Mouse (Mus musculus) kidney, postnatal 0 days (tissue): Measurements from ENCODE around the gene Sh2d5. TPM values are rescaled to one million over a fixed set of nuclear protein-coding genes. Genes with fewer than 3 reads are reported as not detected.

Source experiments
- ATAC-seq: fragments of 200-750 bp; cut with Nextera tagmentation; replicated peaks from 2 replicates; pipeline ENCODE4 v1.8.0; 2017; ENCODE audit warnings: low read depth, moderate number of reproducible peaks, moderate TSS enrichment, moderate library complexity; ENCODE audit not compliant: low FRiP score
- DNase-seq: peaks from one replicate; pipeline ENCODE4 v3.0.0-alpha.2; 2016; ENCODE audit warnings: low spot score
- H3K27ac ChIP-seq: fragments of 300-500 bp; sonication (generic); 2 replicates; pipeline ENCODE4 v1.5.1; 2014; ENCODE audit warnings: mild to moderate bottlenecking
- H3K27me3 ChIP-seq: fragments of 300-500 bp; sonication (generic); 2 replicates; pipeline ENCODE4 v1.6.1; 2014; ENCODE audit warnings: low read length, mixed read lengths; ENCODE audit not compliant: insufficient read depth
- H3K36me3 ChIP-seq: fragments of 300-500 bp; sonication (generic); 2 replicates; pipeline ENCODE4 v1.6.1; 2014; ENCODE audit warnings: low read length, mixed read lengths; ENCODE audit not compliant: insufficient read depth
- H3K4me1 ChIP-seq: fragments of 300-500 bp; sonication (generic); replicated peaks from 2 replicates; pipeline ENCODE4 v1.6.1; 2014; ENCODE audit warnings: antibody characterized with exemption, low read length, mixed read lengths; ENCODE audit not compliant: insufficient read depth
- H3K4me2 ChIP-seq: fragments of 300-500 bp; sonication (generic); 2 replicates; pipeline ENCODE4 v1.6.1; 2014; ENCODE audit warnings: mild to moderate bottlenecking, low read length, moderate library complexity, mixed read lengths
- H3K4me3 ChIP-seq: fragments of 300-500 bp; sonication (generic); replicated peaks from 2 replicates; pipeline ENCODE4 v1.5.1; 2014; ENCODE audit warnings: low read depth, low read length
- H3K9ac ChIP-seq: fragments of 300-500 bp; sonication (generic); 2 replicates; pipeline ENCODE4 v1.6.1; 2014; ENCODE audit warnings: low read depth, low read length
- H3K9me3 ChIP-seq: fragments of 300-500 bp; sonication (generic); replicated peaks from 2 replicates; pipeline ENCODE4 v1.6.1; 2016; ENCODE audit warnings: low read length, inconsistent platforms, mixed read lengths
- CTCF ChIP-seq: IDR thresholded peaks from 2 replicates; pipeline ENCODE4 v1.5.1; 2016; ENCODE audit warnings: antibody characterized with exemption, low read depth, mild to moderate bottlenecking, moderate library complexity
- WGBS: fragments of 180-500 bp; shearing (Covaris S2); extraction: QIAGEN DNeasy Blood & Tissue Kit; methylation state at CpG from one replicate; pipeline ENCODE4 v1.1.7; 2014; 5-methylcytosine and 5-hydroxymethylcytosine counted together
- polyA plus RNA-seq: library from polyadenylated mRNA; unstranded; fragments of >200 nt; fragmentation: Nextera tagmentation; extraction: Ambion mirVana; gene quantifications from 2 replicates; pipeline ENCODE4 v1.2.1, GENCODE M21; 2015

Gene Sh2d5
- polyA plus RNA-seq, 1 experiment from 2014 or later = 0.42 TPM

DNA sequence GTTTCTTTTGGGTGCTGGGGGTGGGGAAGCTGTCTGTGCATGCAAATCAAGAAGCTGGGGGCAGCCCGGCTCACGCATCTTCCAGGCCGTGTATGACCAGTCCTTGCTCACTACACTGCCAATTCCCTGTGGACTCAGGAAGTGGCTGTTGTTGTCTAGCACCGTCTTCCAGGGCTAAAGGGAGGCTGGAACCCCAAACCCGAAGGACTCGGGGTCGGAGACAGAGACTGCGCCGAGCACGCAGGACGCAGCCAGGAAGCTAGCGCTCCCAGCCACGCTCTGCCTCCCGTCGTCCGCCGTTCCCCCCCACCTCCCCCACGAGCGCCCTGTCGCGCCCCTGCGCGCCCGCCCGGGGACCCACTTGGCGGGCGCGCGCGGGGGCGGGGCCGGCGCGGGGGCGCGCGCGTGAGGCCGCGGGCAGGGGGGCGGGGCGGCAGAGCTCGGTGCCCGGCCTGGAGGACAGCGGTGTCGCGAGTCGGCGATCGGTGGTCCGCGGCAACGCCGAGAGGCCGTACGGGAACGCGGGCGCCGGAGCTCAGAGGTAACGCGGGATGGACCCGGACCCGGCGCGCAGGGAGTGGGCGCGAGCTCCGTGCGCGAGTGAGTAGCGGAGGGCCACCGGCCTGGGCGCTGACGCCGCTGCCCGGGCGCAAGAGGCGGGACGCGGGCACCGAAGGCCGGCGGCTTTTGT lies 33.9 kb upstream of the Sh2d5 start, which contains the start of gene Hp1bp3:
TSS of gene Hp1bp3 (plus strand) at position 97 of the 691 bp plus-strand sequence.
- Histone ChIP-seq H3K27ac (peak within 1 kb of the TSS; percentile 100), H3K27me3 (no peaks in the 10 kb centered on the region), H3K4me2 (peak within 1 kb of the TSS; percentile 79), H3K9ac (peak within 1 kb of the TSS; percentile 98), H3K4me1 (peaks cover 10% of the 10 kb centered on the region), H3K4me3 (peak within 1 kb of the TSS; percentile 96), H3K36me3 (no peaks in the 10 kb centered on the region), H3K9me3 (no peaks in the 10 kb centered on the region)
- DNase-seq = peak; percentile 82
- ATAC-seq = peak; percentile 65
- whole genome bisulfite sequencing = 1% methylated on average over 64 of the region's 84 CpGs
- TF ChIP-seq CTCF = no peak

GRCm38 (mm10) chr4:138216891-138217392 lies 33.3 kb upstream of the Sh2d5 start:
- H3K27me3 ChIP-seq = no peaks in the 10 kb centered on the region
- no peaks in the 10 kb centered on the region for H3K36me3 ChIP-seq
- WGBS = under 1% methylated on average over 49 of the region's 68 CpGs
- peak overlapping the region; percentile 98 for H3K9ac ChIP-seq
- no peak for TF ChIP-seq CTCF
- H3K4me3 ChIP-seq = peak overlapping the region; percentile 96
- ATAC-seq = peak; percentile 97
- H3K4me1 ChIP-seq = peaks cover 10% of the 10 kb centered on the region
- H3K27ac ChIP-seq = peak overlapping the region; percentile 100
- no peaks in the 10 kb centered on the region for H3K9me3 ChIP-seq
- DNase-seq = peak; percentile 98
- H3K4me2 ChIP-seq = peak overlapping the region; percentile 79

DNA sequence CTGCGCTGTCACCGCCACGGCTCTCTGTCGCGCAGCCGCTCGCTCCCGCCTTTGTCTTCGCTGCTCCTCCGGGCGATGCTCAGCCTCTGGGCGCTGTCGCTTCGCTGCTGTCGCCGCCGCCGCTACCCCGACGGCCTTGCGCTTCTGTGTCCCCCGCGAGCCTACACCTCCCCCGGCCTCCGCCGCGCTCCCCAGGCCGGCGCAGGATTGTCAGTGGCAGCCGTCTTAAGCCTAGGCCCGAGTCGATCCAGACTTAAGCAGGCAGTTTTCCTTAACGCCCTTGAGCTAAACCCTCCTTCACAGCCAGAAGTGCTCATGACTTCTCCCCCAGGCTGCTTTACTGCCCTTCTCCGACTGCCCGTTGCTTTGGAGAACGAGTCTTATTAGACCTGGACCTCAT lies 32.8 kb upstream of the Sh2d5 start:
- H3K4me3 ChIP-seq = peak overlapping the region; percentile 96
- H3K9ac ChIP-seq = peak overlapping the region; percentile 98
- WGBS = under 1% methylated on average over 27 of the region's 36 CpGs
- no peak for TF ChIP-seq CTCF
- peak; percentile 3; the same call in 1 of the 2 replicates for ATAC-seq
- peak overlapping the region; percentile 79 for H3K4me2 ChIP-seq
- no peaks in the 10 kb centered on the region for H3K9me3 ChIP-seq
- H3K4me1 ChIP-seq = peaks cover 10% of the 10 kb centered on the region
- peaks cover 5% of the 10 kb centered on the region; the same call in 1 of the 2 replicates for H3K36me3 ChIP-seq
- H3K27me3 ChIP-seq = no peaks in the 10 kb centered on the region
- peak overlapping the region; percentile 93 for H3K27ac ChIP-seq
- peak; percentile 16 for DNase-seq

- Histone ChIP-seq H3K4me2 (peak overlapping the region; percentile 79), H3K27ac (peak overlapping the region; percentile 93), H3K4me3 (peak overlapping the region; percentile 96), H3K9me3 (no peaks in the 10 kb centered on the region), H3K27me3 (no peaks in the 10 kb centered on the region), H3K36me3 (peaks cover 8% of the 10 kb centered on the region; the same call in 1 of the 2 replicates), H3K9ac (peak overlapping the region; percentile 98; the same call in 1 of the 2 replicates), H3K4me1 (peaks cover 10% of the 10 kb centered on the region)
- DNase-seq (no peak), ATAC-seq (no peak)
- WGBS = 67% methylated on average over 11 of the region's 11 CpGs
- no peak for TF ChIP-seq CTCF
Measured at GRCm38 (mm10) chr4:138217951-138218685, 32.1 kb upstream of the Sh2d5 start.

DNA sequence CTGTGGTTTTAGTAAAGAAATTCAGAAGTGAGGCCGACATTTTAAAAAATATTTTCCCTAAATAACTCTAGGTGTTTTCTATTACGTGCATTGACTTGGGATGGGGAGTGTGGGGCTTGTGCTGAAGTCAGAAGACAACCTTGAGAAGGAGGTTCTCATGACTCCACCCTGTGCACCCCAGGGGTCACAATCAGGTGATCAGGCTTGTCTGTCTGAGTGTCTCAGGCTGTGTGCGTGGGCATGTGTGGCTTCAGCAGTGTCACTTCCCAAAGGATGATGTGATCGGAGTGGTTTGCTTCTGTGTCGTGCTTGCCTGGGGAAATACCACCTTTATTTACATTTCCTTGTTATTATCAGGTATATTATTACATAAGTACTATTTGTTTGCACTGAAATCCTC lies 30.9 kb upstream of the Sh2d5 start:
- Histone ChIP-seq H3K27ac (no peak overlapping the region), H3K4me3 (no peak overlapping the region), H3K36me3 (peaks cover 13% of the 10 kb centered on the region; the same call in 1 of the 2 replicates), H3K4me2 (no peak overlapping the region), H3K27me3 (no peaks in the 10 kb centered on the region), H3K9me3 (no peaks in the 10 kb centered on the region), H3K4me1 (peaks cover 10% of the 10 kb centered on the region), H3K9ac (no peak overlapping the region)
- TF ChIP-seq CTCF = no peak
- WGBS = 87% methylated on average over 5 of the region's 5 CpGs
- ATAC-seq = no peak
- no peak for DNase-seq

DNA sequence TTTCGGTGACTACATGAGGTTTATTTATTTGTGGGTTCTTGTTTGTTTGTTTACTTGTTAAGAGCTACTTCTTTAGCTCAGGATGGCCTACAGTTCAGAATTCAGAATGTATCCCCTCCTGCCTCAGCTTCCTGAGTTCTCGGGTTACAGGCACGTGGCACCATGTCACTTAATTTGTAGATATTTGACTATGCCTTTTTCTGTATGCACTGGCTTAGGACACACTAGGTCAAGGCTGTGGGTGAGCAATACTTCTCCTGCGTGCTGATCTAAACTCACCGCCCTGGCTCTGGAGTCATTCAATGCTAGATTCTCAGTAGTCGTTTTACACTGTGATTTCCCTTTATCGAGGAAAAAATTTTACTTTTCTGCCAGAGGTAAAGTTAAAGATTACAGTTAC lies 29.4 kb upstream of the Sh2d5 start:
- Histone ChIP-seq H3K27ac (no peak overlapping the region), H3K4me1 (peaks cover 10% of the 10 kb centered on the region), H3K4me3 (no peak overlapping the region), H3K9me3 (no peaks in the 10 kb centered on the region), H3K9ac (no peak overlapping the region), H3K27me3 (no peaks in the 10 kb centered on the region), H3K36me3 (peaks cover 20% of the 10 kb centered on the region), H3K4me2 (no peak overlapping the region)
- no peak for TF ChIP-seq CTCF
- no peak for DNase-seq
- ATAC-seq = no peak
- 78% methylated on average over 7 of the region's 7 CpGs for WGBS
